Mouse (Mus musculus) 3134 (cell line): ENCODE results near the gene Mlxipl.

Experiments used
- DNase-seq: peaks from one replicate; pipeline ENCODE4 v3.0.0-alpha.2; 2011; ENCODE audit warnings: low spot score; ENCODE audit not compliant: insufficient read length; ENCODE audit errors: extremely low read depth

The Mlxipl gene

DNA sequence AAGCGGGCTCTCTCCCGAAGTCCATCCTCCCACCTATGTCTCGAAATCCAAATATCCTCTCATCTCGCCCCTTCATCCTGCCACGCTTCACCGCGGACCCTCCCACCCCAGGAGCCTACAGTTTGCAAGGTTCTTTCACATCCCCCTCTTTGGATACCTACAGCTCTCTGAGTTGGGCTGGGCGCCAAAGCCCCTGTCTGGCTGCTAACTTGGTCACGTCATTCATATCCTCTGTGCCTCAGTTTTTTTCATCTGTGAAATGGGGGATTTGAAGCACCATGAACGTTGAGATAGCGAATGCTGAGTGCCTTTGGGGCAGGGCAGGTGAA, 11.2 kb upstream of the Mlxipl start:
- DNase-seq: no peak

DNA sequence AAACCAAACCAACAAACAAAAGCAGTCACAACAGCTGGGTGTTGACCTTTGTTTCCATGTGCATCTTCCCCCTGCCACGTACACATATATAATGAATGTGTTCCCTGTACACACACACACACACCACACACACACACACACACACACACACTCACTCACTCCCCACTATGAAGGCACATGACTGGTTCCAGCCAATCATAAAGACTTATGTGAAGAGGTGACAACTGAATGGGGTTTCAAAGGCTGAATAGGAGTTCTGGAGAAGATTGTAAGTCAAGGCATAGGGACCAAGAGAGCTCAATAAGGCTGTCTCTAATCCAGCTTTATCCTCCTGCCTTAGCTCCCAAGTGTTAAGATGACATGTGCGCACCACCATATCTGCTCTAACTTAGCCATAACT, 10.1 kb upstream of the Mlxipl start:
- no peak for DNase-seq

DNA sequence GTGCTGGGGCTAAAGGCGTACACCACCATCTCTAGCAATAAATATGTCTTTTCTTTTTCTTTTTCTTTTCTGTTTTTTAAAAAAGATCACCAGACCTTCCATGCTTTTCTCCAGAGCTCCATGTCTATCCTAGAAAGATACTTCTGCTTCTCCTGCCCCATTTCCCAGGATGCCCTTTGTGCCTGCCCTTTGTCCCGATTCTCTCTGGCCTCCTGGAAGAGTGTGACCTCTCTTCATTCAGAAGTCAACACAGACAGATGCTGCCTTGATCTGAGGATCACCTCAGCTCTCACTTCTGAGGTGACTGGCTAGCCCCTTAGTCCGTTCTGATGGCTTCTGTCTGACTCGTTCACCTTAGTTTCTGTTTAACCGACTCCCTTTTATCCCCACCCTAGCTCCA, 9.2 kb upstream of the Mlxipl start:
- no peak for DNase-seq

DNA sequence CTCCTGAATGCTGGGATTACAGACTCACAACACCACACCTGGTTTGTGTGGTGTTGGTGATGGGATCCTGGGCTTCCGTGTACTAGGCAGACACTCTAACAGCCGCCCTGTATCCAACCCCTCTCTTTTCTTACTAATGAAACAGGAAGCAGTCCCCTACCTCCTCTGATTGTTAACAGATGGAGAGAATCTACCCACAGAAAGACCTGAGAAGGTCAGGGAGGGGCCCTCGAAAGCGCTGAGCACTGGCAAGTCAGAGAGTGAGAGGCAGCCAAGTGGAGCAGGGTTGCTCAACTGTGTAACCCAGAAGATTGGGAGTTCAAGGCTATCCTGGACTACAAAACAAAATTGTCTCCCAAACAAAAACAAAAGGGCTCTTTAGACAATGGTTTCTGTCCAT, 2.8 kb upstream of the Mlxipl start:
- no peak for DNase-seq

DNA sequence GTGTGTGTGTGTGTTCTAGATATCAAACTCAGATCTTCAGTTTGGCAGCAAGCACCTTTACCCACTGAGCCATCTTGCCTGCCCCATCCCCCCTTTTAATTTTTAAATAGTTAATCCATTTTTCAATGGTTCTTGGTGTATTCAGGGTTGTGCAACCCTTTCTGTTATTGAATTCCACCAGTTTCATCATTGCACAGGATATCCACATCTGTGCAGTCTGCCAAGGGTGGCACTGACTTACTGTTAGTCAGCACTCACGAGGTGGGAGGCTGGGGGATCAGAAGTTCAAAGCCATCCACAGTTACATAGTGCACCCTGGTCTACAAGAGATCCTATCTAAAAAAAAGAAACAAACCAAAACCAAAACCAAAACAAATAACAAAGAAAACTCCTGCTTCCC, 11.3 kb downstream of the Mlxipl start:
- no peak for DNase-seq

DNA sequence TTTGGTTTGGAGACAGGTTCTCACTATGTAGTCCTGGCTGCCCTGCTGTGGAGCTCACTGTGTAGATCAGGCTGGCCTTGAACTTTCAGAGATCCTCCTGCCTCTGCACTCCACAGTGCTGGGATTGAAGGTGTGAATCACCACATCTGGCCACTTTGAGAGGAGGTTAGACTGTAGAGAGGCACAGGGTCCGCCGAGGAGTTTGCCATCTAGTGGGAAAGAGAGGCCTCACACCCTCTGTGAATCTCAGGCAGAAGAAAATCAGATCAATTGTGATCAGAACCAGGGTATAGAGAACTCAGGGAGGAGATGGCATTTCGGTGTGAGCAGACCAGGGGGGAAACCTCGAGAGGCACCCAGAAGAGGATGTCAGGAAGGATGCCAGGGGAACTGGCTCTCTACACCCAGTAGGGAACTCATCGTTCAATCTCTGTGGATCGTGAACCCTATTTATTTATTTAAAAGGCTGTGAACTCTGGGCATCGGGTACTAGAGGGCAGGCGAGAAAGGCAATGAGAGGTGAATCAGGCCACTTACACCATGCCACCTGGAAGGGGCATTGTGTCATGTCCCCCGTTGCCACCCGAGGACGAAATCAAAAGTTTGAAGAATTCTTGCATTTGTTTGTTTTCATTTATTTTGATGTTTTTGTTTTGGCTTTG, 14.4 kb downstream of the Mlxipl start:
- no peak for DNase-seq

DNA sequence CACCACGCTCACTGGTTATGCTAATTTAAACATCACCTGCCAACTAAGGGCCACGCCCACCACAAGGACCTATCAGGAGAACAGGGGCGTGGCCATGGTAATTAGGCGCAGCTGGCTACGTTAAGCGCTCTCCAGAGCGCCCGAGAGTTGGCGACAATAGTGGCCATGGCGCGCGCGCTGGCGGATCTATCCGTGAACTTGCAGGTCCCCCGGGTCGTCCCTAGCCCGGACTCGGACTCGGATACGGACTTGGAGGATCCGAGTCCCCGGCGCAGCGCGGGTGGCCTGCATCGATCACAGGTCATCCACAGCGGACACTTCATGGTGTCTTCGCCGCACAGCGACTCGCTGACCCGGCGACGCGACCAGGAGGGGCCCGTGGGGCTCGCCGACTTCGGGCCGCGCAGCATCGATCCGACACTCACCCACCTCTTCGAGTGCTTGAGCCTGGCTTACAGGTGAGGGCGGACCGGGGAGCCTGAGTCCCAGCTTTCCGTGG, 17.1 kb downstream of the Mlxipl start:
- DNase-seq: no peak

DNA sequence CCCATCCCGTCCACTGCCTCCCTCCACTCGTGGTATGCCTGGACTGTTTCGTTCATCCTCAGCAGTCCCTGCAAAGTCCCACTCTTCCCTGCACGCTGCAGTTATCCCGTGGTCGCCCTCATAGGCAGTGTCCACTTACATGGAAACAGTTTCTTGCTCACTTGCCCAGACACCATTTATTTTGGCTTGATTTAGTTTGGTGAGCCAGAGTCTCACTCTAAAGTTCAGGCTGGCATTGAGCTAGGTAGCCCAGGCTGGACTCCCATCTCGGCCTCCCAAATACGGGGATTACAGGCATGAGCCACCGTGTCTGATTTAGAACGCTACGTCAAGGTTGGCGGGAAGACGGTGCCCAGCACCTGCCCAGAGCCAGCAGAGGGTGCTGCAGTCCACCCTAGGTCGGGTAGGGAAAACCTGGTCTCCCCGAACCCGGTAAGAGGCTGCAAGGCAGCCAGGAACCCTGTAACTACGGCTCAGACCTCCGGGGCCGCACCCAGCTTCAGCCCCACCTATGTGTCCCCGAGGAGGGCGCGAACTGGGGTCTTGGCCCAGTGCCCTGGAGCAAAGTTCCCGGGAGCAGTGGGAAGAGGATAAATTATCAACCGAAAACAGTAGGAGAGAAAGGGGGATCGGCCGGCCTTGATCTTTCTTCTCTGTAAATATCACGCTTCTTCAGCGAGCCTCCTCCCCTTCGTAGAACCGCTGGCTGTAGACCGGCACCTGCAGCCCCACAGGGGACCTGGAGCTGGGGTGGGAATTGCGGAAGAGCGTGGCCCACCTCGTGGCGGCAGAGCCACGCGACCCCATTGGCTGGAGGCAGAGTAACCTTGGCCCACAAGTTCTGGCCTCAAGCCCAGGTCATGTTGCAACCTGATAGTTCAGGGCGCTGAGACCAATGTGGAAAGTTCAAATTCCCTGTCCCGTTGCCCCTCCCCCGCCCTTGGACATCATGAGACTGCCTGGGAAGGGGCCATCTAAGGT, 18.1 kb downstream of the Mlxipl start:
- DNase-seq: no peak

DNA sequence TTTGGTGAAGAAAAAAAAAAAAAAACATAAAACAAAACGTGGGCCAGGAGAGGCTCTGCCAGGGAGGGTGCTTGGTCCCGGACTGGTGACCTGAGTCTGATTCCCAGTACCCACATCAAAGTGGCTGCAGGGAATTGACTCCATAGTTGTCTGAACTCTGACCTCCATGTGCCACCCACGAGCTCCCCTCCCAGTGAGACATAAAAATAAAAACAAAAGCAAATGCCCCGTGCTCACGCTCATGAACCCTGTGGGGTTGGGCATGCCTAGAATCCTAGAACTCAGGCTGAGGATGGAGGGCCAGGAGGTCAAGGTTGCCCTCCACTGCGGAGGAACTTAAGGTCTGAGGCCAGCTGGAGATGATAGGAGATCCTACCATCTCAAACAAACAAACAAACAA, 19.3 kb downstream of the Mlxipl start:
- no peak for DNase-seq

DNA sequence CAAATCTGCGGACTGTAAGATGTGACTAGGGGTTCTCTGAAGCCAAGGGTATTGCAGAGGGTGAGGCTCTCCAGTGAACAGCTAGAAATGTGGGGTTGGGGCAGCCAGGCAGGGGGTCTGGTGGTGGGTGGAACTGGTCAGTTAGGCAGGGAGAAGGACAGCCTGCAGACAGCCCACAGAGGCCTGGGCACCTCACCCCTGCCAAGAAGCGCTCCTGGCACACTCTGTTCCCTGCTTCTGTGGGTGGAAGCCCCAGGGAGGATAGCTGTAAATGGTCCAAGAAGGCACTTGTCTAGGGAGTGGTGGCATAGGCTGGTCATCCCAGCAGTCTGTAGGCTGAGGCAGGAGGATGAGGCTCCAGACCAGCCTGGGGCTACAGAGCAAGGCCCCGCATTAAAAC, 19.7 kb downstream of the Mlxipl start:
- no peak for DNase-seq

DNA sequence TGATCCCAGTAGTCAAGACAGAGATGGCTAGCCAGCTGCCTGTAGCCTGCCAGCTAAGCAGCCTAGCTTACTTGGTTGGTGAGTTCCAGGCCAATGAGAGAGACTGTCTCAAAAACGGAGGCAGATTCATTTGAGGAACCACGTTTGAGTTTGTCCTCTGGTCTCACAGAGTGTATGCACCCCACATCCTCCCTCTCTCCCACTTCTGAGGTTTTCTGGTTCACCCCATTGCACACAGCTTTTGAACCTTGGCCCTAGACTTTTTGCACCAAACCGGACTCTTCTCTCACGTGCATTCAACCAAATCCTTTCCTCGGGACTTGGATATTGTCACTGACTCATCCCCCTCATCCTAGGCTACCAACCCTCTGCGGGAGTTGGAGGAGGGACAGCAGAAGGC, 20.3 kb downstream of the Mlxipl start:
- no peak for DNase-seq

DNA sequence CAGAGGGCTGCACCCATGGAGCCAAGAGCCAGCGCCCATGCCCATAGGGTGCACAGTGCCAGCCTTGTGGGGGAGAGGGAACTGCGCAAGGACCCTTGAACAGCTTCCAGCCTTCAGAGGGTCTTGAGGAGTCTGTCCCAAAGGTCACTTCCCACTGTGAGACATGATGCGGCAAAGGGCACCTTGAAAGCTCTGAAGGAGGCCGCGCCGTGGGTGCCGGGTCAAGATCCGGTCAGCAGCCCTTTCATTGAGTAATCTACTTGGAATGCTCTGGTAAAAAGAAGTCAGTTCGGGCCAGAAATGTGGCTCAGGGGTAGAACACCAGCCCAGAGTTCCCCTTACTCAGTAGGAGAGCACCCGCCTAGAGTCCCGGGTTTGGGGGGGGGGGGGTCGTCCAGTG, 24.1 kb downstream of the Mlxipl start:
- no peak for DNase-seq

DNA sequence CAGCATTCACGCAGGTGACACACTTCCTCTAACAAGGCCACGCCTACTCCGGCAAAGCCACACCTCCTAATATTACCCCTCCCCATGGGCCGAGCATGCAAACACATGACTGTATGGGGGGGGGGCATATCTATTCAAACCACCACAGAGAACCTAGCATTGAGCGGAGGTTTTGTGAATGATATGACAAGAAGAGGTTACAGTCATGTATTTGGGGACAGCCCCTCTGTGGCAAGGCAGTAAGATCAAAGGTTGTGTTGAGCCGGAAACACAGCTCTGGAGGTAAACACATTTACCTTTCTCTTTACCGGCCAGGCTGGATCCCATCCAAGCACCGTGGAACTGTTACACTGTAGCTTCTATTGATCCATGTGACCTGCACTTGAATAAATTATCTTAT, 25.6 kb downstream of the Mlxipl start:
- DNase-seq: no peak

DNA sequence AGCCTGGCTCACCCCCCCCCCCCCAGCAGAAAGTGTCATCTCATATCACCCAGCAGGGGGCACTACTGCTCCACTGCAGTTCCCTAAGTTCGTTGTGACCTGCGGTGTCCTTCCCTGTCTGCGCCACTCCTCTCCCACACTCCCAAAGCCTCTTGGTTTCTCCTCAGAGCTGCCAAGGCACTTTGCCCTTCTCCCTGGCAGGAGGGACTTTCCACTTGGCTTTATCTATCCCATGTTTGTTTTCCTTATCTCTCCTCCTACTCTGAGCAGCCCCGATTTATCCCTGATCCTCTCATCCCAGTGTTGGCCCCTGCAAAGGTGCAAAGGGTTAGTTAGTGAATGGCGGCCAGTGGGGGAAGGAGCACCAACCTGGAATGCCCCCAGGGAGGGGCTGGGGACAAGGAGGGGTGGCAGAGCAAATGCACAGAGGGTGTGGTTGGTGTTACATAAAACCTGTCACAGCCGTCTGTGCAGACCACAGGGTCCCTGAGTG, 28.9 kb downstream of the Mlxipl start:
- DNase-seq: peak; percentile 44

DNA sequence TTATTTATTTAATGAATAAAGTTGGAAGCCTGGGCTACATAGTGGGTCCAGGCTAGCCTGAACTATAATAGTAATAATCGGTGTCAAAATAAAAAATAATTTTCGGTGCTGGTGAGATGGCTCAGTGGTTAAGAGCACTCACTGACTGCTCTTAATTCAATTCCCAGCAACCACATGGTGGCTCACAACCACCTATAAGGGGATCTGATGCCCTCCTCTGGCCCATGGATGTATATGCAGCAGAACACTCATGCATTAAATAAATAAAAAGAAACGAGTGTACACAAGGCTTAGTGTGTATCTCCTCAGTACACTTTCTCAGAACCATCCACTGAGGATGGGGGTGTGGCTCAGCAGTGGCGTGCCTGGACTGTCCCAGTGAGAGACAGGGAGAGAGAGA, 31.1 kb downstream of the Mlxipl start:
- no peak for DNase-seq

DNA sequence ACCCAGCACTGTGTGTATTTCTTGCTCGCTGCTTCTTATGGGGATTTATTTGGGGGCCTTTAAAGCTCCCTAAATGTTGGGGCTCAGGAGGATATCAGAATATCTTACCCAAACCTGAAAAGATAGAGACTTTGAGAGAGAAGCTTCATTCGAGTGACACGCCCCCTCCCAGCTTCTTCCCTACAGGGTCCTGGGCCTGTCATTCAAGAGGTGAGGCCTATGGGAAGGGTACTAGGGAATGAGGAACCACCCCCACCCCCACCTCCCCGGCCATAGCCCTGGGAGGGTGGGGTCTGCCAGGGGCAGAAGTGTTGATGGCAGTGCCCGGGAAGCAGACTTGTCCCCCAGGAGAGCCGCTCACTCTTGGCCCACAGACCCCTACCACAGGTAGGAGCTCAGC, 36.4 kb downstream of the Mlxipl start:
- no peak for DNase-seq

DNA sequence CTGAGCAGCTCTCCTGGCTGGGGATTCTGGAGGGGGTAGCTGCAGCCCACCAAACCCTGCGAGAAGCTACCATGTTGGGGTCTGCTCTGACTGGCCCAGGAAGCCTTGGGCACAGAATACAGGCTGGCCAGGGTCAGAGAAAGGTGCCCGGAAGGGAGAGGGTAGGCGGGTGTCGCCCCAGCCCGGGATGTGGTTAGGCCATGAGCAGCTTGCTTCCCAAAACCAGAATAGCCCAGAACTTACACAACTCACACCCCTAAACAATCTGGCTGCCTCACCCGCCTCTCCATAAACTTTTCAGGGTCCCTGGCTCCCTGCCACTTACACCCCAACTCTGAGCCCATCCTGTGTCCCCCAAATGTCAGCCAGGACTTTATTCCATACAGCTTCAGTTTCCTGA, 38.0 kb downstream of the Mlxipl start:
- DNase-seq: no peak

DNA sequence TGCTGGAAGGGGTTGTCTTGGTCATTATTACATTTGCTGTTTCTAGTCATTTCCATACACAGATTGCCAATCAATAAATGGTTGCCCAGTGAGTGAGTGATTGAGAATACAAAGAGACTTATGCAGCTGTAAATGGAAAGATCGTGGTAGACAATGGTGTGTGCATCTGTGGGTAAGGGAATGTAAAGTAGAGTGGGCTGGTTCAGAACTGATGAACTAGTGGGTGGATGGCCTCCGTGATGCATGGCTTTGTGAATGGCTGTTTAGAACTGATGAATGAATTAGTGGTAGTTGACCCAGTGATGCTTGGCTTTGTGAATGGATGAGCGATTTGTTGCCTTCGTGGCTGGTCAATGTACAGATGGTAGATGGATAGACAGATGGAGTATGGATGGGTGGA, 40.1 kb downstream of the Mlxipl start:
- DNase-seq: no peak

DNA sequence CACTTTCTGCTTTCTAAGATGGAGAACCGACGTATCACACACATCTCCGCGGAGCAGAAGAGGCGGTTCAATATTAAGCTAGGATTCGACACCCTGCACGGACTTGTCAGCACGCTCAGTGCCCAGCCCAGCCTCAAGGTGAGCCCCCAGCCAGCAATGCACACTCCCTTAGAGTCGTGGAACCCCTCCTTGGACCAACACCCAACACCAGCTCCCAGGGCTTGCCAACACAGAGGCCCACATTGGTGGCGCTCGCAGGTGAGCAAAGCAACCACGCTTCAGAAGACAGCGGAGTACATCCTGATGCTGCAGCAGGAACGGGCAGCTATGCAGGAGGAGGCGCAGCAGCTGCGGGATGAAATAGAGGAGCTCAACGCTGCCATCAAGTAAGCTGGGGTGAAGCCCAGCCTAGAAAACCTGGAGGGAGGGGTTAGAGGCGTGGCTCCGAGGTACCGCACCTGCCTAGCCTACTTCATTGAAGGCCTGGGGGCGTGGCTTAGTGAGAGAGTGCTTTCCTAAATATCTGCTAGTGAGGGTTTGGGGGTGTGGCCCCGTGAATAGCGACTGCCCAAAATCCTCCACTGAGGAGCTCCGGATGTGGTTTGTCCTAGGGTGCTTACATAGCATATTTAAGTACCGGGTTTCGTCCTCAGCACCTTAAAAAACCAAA, 44.2 kb downstream of the Mlxipl start:
- no peak for DNase-seq

DNA sequence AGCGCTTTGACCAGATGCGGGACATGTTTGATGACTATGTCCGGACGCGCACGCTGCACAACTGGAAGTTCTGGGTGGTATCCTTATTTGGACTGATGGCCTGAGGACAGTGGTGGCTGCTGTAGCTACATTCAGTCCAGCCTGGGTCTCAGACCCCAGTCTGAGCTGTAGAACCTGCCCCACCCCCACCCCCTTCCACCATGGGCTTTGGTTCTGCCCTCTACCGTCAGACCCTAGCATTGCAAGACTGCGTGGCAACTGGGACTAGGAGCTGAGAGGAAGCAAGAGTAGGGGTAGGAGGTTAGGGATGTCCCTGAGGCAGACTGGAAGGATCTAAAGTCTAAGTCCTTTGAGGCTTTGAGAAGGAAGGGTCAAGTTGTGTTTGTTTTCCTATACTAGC, 44.8 kb downstream of the Mlxipl start:
- no peak for DNase-seq

DNA sequence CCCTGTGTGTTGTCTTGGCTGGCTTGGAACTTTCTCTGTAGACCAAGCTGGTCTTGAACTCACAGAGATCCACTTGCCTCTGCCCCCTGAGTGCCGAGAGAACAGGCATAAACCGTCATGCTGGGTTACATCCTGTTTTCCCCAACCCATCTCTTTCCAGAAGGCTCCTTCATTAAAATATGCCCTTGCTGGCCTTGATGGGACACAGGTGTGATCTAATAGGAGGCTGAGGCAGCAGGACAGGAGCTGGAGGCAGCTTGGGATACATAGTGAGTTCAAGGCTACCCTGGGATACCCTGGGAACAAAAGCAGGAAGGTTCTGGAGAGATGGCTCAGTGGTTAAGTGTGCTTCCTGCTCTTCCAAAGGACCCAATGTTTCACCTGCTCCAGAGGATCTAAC, 50.2 kb downstream of the Mlxipl start:
- DNase-seq: no peak
